Mouse (Mus musculus): ENCODE measurements around the gene Olfr374.

DNA sequence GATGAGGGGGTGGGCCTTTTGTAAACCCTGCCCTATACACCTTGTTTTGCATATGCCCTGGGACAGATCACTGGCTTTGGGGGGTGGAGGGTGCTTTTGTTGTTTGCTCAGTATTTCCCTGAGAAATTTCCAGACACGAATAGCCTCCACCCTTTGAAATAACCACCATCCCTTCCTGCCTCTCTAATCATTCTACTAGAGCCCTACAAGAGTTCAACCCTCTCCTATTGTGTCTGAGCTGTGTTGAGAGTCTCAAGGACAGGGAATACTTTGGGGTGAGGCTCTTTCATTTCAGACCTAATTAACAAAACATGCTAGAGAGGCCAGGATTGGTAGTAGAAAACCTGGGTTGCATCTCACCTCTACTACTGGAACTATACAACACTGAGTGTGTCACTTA, 42.2 kb downstream of the Olfr374 start:
- TF ChIP-seq CTCF (IDR thresholded peaks at IDR 0.05; ENCODE audit: low read depth, low read length) (no peak), EP300 (IDR thresholded peaks at IDR 0.05; ENCODE audit: insufficient read depth, low read depth, low read length) (no peak)

All from ES-Bruce4 (cell line).